Mouse (Mus musculus) liver (tissue): ENCODE data around the gene Olfr67.
"Not testable (repeated sequence)": the region's sequence is repeated elsewhere in the genome, so short reads cannot be mapped to it uniquely, and the experiment has no call there.

ENCODE experiments used
- DNase-seq: peaks from one replicate; pipeline ENCODE4 v3.0.0-alpha.2; 2020; ENCODE audit warnings: mixed read lengths

Gene Olfr67

DNA sequence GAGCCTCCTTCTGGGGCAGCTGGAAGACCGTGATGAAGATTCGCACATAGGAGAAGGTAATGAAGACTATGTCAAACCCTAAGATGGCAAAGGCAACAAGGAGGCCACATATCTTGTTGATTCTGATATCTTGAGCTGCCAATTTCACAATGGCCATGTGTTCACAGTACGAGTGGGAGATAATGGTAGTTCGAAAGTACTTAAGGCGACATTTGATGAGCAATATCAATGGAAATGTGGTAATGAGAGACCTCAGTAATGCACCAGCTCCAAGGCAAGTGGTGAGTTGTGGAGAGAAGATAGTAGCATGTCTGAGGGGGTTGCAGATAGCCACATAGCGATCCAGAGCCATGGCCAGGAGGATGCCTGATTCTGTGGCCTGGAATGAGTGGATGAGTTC, 23.9 kb downstream of the Olfr67 start:
- not testable (repeated sequence) for DNase-seq

DNA sequence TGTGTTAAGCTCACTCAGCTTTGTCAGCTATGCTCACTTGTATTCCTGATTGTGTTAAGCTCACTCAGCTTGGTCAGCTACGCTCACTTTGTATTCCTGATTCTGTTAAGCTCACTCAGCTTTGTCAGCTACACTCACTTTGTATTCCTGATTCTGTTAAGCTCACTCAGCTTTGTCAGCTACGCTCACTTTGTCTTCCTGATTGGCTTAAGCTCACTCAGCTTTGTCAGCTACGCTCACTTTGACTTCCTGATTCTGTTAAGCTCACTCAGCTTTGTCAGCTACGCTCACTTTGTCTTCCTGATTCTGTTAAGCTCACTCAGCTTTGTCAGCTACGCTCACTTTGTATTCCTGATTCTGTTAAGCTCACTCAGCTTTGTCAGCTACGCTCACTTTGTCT, 29.4 kb downstream of the Olfr67 start:
- DNase-seq = not testable (repeated sequence)

DNA sequence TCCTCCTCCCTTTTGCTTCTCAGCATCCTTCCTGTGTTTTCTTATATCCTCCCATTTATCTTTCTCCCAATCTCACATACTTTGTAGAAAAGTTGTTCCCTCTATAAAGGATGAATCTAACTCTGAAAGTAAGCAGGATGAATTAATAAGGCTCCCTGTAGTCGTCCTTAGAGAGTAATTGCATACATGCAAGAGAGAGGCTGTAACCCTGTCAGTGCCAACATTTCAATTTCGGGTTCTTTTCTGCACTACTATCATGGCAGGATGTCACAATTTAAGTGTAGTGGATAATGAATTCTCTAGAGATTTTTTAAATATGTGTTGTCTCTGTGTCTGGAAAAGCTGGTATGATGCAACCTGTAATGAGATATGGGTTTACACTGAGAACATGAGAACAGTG, 34.4 kb downstream of the Olfr67 start, which contains the start of gene Olfr630:
Olfr630 (minus strand) TSS at position 101 of the 400 bp plus-strand sequence.
- no peak for DNase-seq

DNA sequence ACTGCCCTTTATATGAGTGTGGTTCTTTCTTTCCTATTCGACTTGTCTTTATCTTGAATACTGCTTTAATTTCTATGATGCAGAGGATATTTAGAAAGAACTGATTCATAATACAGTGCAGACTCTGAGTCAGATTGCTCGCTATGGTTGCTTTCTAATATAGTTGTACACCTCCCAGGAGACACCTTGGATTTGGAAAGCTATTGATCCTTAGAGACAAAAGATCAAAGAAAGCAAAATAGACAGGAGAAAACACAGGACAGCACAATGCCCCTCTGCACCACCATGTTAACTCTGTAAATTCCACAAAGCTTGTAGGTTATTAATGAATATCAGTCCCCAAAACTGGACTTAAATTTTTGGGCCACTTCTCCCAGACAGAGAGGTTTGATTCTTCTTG, 46.8 kb downstream of the Olfr67 start, which contains the start of gene Olfr629:
Olfr629 (minus strand) TSS at position 101 of the 400 bp plus-strand sequence.
- no peak for DNase-seq
